Comparison of ENCODE assay signal across 11 mouse cellular contexts in the genomic region with DNA sequence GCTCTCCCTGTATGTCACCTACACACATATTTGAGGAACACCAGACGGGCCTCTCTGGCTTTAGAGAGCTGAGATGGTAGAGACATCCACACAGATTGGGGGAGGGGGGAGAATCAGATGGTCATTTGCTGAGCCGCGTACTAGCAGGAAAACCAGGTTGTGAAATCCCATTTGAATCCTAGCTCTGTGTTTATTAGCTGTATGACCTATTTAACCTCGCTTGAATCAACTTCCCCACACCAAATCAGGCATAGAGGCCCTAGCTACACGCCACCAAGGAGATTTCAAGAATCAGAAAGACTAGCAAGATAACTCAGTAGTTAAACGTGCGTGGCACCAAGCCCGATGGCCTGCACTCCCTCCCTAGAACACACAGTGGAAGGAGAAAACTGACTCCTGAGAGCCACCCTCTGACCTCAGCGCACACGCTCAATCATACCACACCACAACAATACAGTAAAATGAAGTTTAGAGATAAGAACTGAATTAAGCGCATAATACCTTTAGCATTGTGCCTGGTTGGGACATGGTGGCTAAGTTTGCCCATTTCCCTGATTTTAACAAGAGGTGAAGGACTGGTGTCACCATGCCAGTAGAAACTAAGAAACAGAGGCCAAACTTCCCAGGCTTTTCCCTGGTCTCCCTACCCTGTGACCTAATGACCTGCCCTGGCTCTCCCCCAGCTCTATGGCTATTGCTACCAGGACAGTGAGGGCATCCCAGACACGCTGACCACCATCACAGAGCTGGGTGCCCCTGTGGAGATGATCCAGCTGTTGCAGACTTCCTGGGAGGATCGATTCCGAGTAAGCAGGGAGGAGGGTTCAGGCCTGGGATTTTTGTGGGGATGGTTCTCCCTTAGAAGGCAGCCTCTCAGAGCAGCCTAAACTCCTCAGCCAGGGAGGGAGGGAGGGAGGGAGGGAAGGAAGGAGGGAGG. TPM values are rescaled to one million over a fixed set of nuclear protein-coding genes. Genes with fewer than 3 reads are reported as not detected.
DNase-seq lines count a peak whose midpoint lies in the region; ATAC-seq and TF ChIP-seq lines count a peak whose summit lies in the region.
"Had no signal": no experiment of that assay in that cellular context is flagged by ENCODE, and none has a peak within 500 bp of the region (broad histone marks: within the 10 kb centered on the region; RNA-seq: fewer than 3 reads in every experiment).

No protein-coding gene starts in this region.

- no peak overlapping the region for H3K9ac ChIP-seq in lung, embryonic 15.5 days
- peak overlapping the region; percentile 95 for H3K9ac ChIP-seq in heart, embryonic 15.5 days
- H3K9ac ChIP-seq in limb, embryonic 11.5 days (ENCODE audit: low read length) = peak overlapping the region; percentile 92

- no peak overlapping the region for H3K4me3 ChIP-seq in lung, embryonic 15.5 days
- peak overlapping the region; percentile 79 for H3K4me3 ChIP-seq in heart, embryonic 15.5 days
- H3K4me3 ChIP-seq in limb, embryonic 11.5 days (ENCODE audit: low read depth, low read length) = peak overlapping the region; percentile 65; the same call in 1 of the 2 replicates
- no peak overlapping the region for H3K4me3 ChIP-seq in small intestine, adult 2 months (ENCODE audit: low read depth, low read length)

- H3K4me2 ChIP-seq in lung, embryonic 15.5 days = peak overlapping the region; percentile 92; the same call in 1 of the 2 replicates
- H3K4me2 ChIP-seq in heart, embryonic 15.5 days = peak overlapping the region; percentile 95
- peak overlapping the region; percentile 80 for H3K4me2 ChIP-seq in limb, embryonic 11.5 days (ENCODE audit: low read depth, severe bottlenecking)

- H3K27ac ChIP-seq in lung, embryonic 15.5 days = peak overlapping the region; percentile 31; the same call in 1 of the 2 replicates
- H3K27ac ChIP-seq in heart, embryonic 15.5 days = peak overlapping the region; percentile 96
- 0 out of 2 replicates have a peak overlapping the region, but pooled peaks have one; percentile 36 for H3K27ac ChIP-seq in limb, embryonic 11.5 days (replicated peaks; ENCODE audit: low read depth, low read length)
- H3K27ac ChIP-seq in small intestine, adult 2 months (ENCODE audit: insufficient read depth, low read depth, low read length) = peak overlapping the region; percentile 64

- no peak for TF ChIP-seq POLR2A in small intestine, adult 2 months (IDR thresholded peaks at IDR 0.05; ENCODE audit: low read depth, low read length)

- no peak for ATAC-seq in lung, embryonic 15.5 days (ENCODE audit: borderline replicate concordance, extremely low read depth, low FRiP score, low TSS enrichment)
- ATAC-seq in heart, embryonic 15.5 days (replicated peaks; ENCODE audit: insufficient number of reproducible peaks, insufficient read depth, low FRiP score, low read depth) = no peak
- no peak for ATAC-seq in limb, embryonic 11.5 days (ENCODE audit: insufficient number of reproducible peaks, low FRiP score, low TSS enrichment, low read depth)
- ATAC-seq in CD4-positive, CD25-positive, alpha-beta regulatory T cell, adult 4 months = no peak

- 52% methylated on average over 14 of the region's 14 CpGs for WGBS in lung, embryonic 15.5 days
- 25% methylated on average over 14 of the region's 14 CpGs for WGBS in heart, embryonic 15.5 days
- 40% methylated on average over 14 of the region's 14 CpGs for WGBS in limb, embryonic 11.5 days
- WGBS in small intestine, adult 2 months = 24% methylated on average over 14 of the region's 14 CpGs

- H3K36me3 ChIP-seq in lung, embryonic 15.5 days = peaks cover 32% of the 10 kb centered on the region
- H3K36me3 ChIP-seq in heart, embryonic 15.5 days = peaks cover 28% of the 10 kb centered on the region
- H3K36me3 ChIP-seq in limb, embryonic 11.5 days (ENCODE audit: control insufficient read depth, insufficient read depth, low read length) = peaks cover 3% of the 10 kb centered on the region; the same call in 1 of the 2 replicates
- H3K36me3 ChIP-seq in small intestine, adult 2 months (ENCODE audit: control insufficient read depth, insufficient read depth, low read length) = peaks cover 12% of the 10 kb centered on the region

- no peaks in the 10 kb centered on the region for H3K9me3 ChIP-seq in lung, embryonic 15.5 days
- no peaks in the 10 kb centered on the region for H3K9me3 ChIP-seq in heart, embryonic 15.5 days (replicated peaks)
- H3K9me3 ChIP-seq in limb, embryonic 11.5 days (ENCODE audit: control insufficient read depth, low read length) = no peaks in the 10 kb centered on the region

- no peaks in the 10 kb centered on the region for H3K27me3 ChIP-seq in lung, embryonic 15.5 days
- H3K27me3 ChIP-seq in heart, embryonic 15.5 days = no peaks in the 10 kb centered on the region
- peaks cover 63% of the 10 kb centered on the region for H3K27me3 ChIP-seq in limb, embryonic 11.5 days (ENCODE audit: control insufficient read depth, insufficient read depth, low read length)
- peaks cover 3% of the 10 kb centered on the region; the same call in 1 of the 2 replicates for H3K27me3 ChIP-seq in small intestine, adult 2 months (ENCODE audit: control insufficient read depth, insufficient read depth, low read length)

- no peak for DNase-seq in lung, adult 18-20 months
- no peak for DNase-seq in limb, embryonic 11.5 days (ENCODE audit: low spot score)
- DNase-seq in embryo, embryonic 10 days (ENCODE audit: low spot score) = no peak
- DNase-seq in spleen, postnatal 14 days (ENCODE audit: low spot score in 2 of 2) = no peak
- DNase-seq: cerebellum, adult 8-10 months; layer of hippocampus, adult 9-11 months; spleen, adult 18-20 months had no signal

- peaks cover 38% of the 10 kb centered on the region for H3K4me1 ChIP-seq in lung, embryonic 15.5 days
- H3K4me1 ChIP-seq in heart, embryonic 15.5 days (replicated peaks) = peaks cover 70% of the 10 kb centered on the region
- peaks cover 55% of the 10 kb centered on the region for H3K4me1 ChIP-seq in limb, embryonic 11.5 days (ENCODE audit: control insufficient read depth, insufficient read depth, low read length)
- peaks cover 55% of the 10 kb centered on the region for H3K4me1 ChIP-seq in small intestine, adult 2 months (ENCODE audit: control insufficient read depth, insufficient read depth, insufficient read length, low read length)

- TF ChIP-seq CTCF in small intestine, adult 2 months (IDR thresholded peaks at IDR 0.05; ENCODE audit: extremely low read depth, insufficient read length, insufficient replicate concordance, low read depth, low read length) = no peak

RNA-seq across cellular contexts. Expression of gene Pkdcc, which starts 4.5 kb away (rescaled TPM):
- polyA plus RNA-seq in lung, embryonic 15.5 days (2015; fragmentation: Nextera tagmentation; extraction: Ambion mirVana) = 13.3 and 13.4 TPM in 2 replicates
- 10.7 and 20.2 TPM in 2 replicates for polyA plus RNA-seq in heart, embryonic 15.5 days (2015; fragmentation: Nextera tagmentation; extraction: Ambion mirVana)
- 21.8 and 22.6 TPM in 2 replicates for polyA plus RNA-seq in limb, embryonic 11.5 days (2014; fragmentation: Nextera tagmentation; extraction: Ambion mirVana)
- 46.1 and 59.1 TPM in 2 replicates for polyA plus RNA-seq in small intestine, adult 2 months (2012; rRNA removed)
- not detected for polyA plus RNA-seq in CD4-positive, CD25-positive, alpha-beta regulatory T cell, adult 4 months (2017; shearing (Covaris generic))

Comparison
In these comparisons a context has a peak if more than half of its experiments do, and no peak if none do; other contexts are left out.
1. H3K27ac ChIP-seq: peak in every context shown above with its lines; median percentile 96 in heart, embryonic 15.5 days; 64 in small intestine, adult 2 months; 36 in limb, embryonic 11.5 days; 31 in lung, embryonic 15.5 days.
2. H3K4me3 ChIP-seq: peak in heart, embryonic 15.5 days (single experiment) and limb, embryonic 11.5 days (single experiment); none in lung, embryonic 15.5 days (single experiment) and small intestine, adult 2 months (single experiment).
3. RNA of gene Pkdcc, which starts 4.5 kb away (polyA plus RNA-seq): 46.1 to 59.1 TPM in small intestine, adult 2 months, 21.8 to 22.6 TPM in limb, embryonic 11.5 days, 13.3 to 13.4 TPM in lung, embryonic 15.5 days and 10.7 to 20.2 TPM in heart, embryonic 15.5 days; not detected in CD4-positive, CD25-positive, alpha-beta regulatory T cell, adult 4 months; every median in the first group is over 10 times any median in the second.
4. Peak in every context shown above with its lines, with median percentiles within 50 percentile points of each other: H3K4me2 ChIP-seq.